Mouse (Mus musculus) neural tube, embryonic 12.5 days (tissue): Measurements from ENCODE around the gene Plk3. TPM values are rescaled to one million over a fixed set of nuclear protein-coding genes. Genes with fewer than 3 reads are reported as not detected.

Experiments used
- ATAC-seq: fragments of 200-750 bp; cut with Nextera tagmentation; 2 replicates; pipeline ENCODE4 v1.8.0; 2017; ENCODE audit warnings: low read depth, mild to moderate bottlenecking, moderate TSS enrichment, moderate library complexity; ENCODE audit not compliant: low FRiP score
- H3K27ac ChIP-seq: fragments of 300-500 bp; sonication (generic); 2 replicates; pipeline ENCODE4 v1.5.1; 2016
- H3K27me3 ChIP-seq: fragments of 300-500 bp; sonication (generic); replicated peaks from 2 replicates; pipeline ENCODE4 v1.6.1; 2016; ENCODE audit warnings: mild to moderate bottlenecking
- H3K36me3 ChIP-seq: fragments of 300-500 bp; sonication (generic); 2 replicates; pipeline ENCODE4 v1.6.1; 2016; ENCODE audit warnings: mild to moderate bottlenecking
- H3K4me1 ChIP-seq: fragments of 300-500 bp; sonication (generic); 2 replicates; pipeline ENCODE4 v1.6.1; 2016
- H3K4me2 ChIP-seq: fragments of 300-500 bp; sonication (generic); replicated peaks from 2 replicates; pipeline ENCODE4 v1.6.1; 2016; ENCODE audit warnings: mild to moderate bottlenecking
- H3K4me3 ChIP-seq: fragments of 300-500 bp; sonication (generic); 2 replicates; pipeline ENCODE4 v1.5.1; 2016
- H3K9ac ChIP-seq: fragments of 300-500 bp; sonication (generic); 2 replicates; pipeline ENCODE4 v1.6.1; 2016; ENCODE audit warnings: mild to moderate bottlenecking
- H3K9me3 ChIP-seq: fragments of 300-500 bp; sonication (generic); 2 replicates; pipeline ENCODE4 v1.6.1; 2016; ENCODE audit warnings: mild to moderate bottlenecking
- WGBS: fragments of 180-500 bp; shearing (Covaris S2); methylation state at CpG from one replicate; pipeline ENCODE4 v1.1.7; 2016; 5-methylcytosine and 5-hydroxymethylcytosine counted together
- polyA plus RNA-seq: library from polyadenylated mRNA; unstranded; fragments of >200 nt; fragmentation: Nextera tagmentation; extraction: Ambion mirVana; gene quantifications from 2 replicates; pipeline ENCODE4 v1.2.1, GENCODE M21; 2016

The Plk3 gene
- polyA plus RNA-seq, 1 experiment from 2014 or later: 39.3 TPM

- H3K4me2 ChIP-seq: no peak overlapping the region
- no peak for ATAC-seq
- no peaks in the 10 kb centered on the region for H3K4me1 ChIP-seq
- H3K27ac ChIP-seq: no peak overlapping the region
- no peaks in the 10 kb centered on the region for H3K27me3 ChIP-seq
- 92% methylated on average over 25 of the region's 25 CpGs for whole genome bisulfite sequencing
- no peak overlapping the region for H3K9ac ChIP-seq
- H3K36me3 ChIP-seq: peaks cover 45% of the 10 kb centered on the region
- H3K9me3 ChIP-seq: no peaks in the 10 kb centered on the region
- H3K4me3 ChIP-seq: no peak overlapping the region
These were observed 24.4 kb downstream of the Plk3 start for GRCm38 (mm10) chr4:117109330-117109729.

GRCm38 (mm10) chr4:117108524-117108849 lies 25.3 kb downstream of the Plk3 start:
- Histone ChIP-seq H3K4me2 (no peak overlapping the region), H3K9me3 (no peaks in the 10 kb centered on the region), H3K36me3 (peaks cover 40% of the 10 kb centered on the region), H3K4me1 (no peaks in the 10 kb centered on the region), H3K27me3 (no peaks in the 10 kb centered on the region), H3K9ac (no peak overlapping the region), H3K27ac (no peak overlapping the region), H3K4me3 (no peak overlapping the region)
- no peak for ATAC-seq
- WGBS: 96% methylated on average over 6 of the region's 6 CpGs

- Histone ChIP-seq H3K36me3 (peaks cover 40% of the 10 kb centered on the region), H3K4me3 (no peak overlapping the region), H3K27me3 (no peaks in the 10 kb centered on the region), H3K4me2 (no peak overlapping the region), H3K4me1 (no peaks in the 10 kb centered on the region), H3K27ac (no peak overlapping the region), H3K9me3 (no peaks in the 10 kb centered on the region), H3K9ac (no peak overlapping the region)
- WGBS: 93% methylated on average over 18 of the region's 18 CpGs
- ATAC-seq: no peak
These were observed 25.8 kb downstream of the Plk3 start for GRCm38 (mm10) chr4:117107813-117108523.

GRCm38 (mm10) chr4:117105127-117105526 lies 28.6 kb downstream of the Plk3 start:
- no peak for ATAC-seq
- H3K27ac ChIP-seq: no peak overlapping the region
- H3K9ac ChIP-seq: no peak overlapping the region
- peaks cover 24% of the 10 kb centered on the region for H3K36me3 ChIP-seq
- no peak overlapping the region for H3K4me2 ChIP-seq
- no peaks in the 10 kb centered on the region for H3K27me3 ChIP-seq
- no peak overlapping the region for H3K4me3 ChIP-seq
- no peaks in the 10 kb centered on the region for H3K4me1 ChIP-seq
- WGBS: 82% methylated on average over 10 of the region's 10 CpGs
- H3K9me3 ChIP-seq: no peaks in the 10 kb centered on the region

DNA sequence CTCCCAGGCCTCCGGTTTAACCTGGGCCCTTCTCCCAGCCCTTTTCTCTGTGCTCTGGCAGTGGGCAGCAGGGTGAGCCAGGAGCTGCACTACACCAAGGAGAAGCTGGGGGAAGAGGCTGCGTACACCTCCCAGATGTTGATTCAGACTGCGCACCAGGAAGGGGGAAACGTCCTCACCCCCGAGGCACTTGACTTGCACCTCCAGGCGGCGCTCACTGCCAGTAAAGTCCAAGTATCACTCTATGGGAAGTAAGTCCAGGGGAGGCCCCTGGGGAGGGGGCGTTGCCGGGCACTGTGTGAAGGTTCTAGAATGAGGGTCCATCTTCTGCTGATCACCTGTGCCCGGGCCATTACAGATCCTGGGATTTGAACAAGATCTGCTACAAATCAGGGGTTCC lies 29.1 kb downstream of the Plk3 start:
- H3K27ac ChIP-seq: no peak overlapping the region

GRCm38 (mm10) chr4:117101218-117101617 lies 32.5 kb downstream of the Plk3 start:
- H3K27me3 ChIP-seq: no peaks in the 10 kb centered on the region; the same call in 1 of the 2 replicates
- ATAC-seq: no peak

More for the DNA sequence above, 29.1 kb downstream of the Plk3 start:
- Histone ChIP-seq H3K4me3 (no peak overlapping the region), H3K9ac (no peak overlapping the region), H3K4me1 (no peaks in the 10 kb centered on the region), H3K9me3 (no peaks in the 10 kb centered on the region), H3K4me2 (no peak overlapping the region), H3K36me3 (peaks cover 20% of the 10 kb centered on the region), H3K27me3 (no peaks in the 10 kb centered on the region)
- WGBS: 86% methylated on average over 10 of the region's 10 CpGs
- ATAC-seq: no peak

DNA sequence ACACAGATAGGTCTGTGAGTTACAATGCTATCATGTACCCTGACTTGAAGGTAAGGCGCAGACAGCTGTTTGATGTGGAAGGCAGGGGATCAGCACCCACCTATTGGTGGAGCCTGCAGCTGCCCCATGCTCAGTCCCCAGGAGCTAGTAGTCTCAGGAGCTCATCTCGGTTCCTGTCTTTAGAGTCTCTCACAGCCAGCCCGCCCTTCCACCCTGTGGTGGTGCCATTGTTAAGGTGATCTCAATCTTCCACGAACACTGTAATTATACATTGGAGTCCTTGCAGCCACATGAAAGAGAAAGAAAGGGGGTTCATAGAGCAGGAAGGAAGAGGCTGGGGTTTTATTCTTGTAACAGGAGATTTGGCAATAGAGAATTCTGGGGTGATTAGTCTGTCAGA lies 33.7 kb downstream of the Plk3 start:
- ATAC-seq: no peak
- H3K27ac ChIP-seq: no peak overlapping the region
- H3K9me3 ChIP-seq: no peaks in the 10 kb centered on the region
- H3K4me2 ChIP-seq: no peak overlapping the region
- no peaks in the 10 kb centered on the region; the same call in 1 of the 2 replicates for H3K27me3 ChIP-seq
- no peak overlapping the region for H3K4me3 ChIP-seq
- 68% methylated on average over 4 of the region's 4 CpGs for WGBS
- H3K36me3 ChIP-seq: 0 out of 2 replicates have a peak, but pooled peaks cover 3% of the 10 kb centered on the region
- H3K9ac ChIP-seq: no peak overlapping the region
- peaks cover 29% of the 10 kb centered on the region for H3K4me1 ChIP-seq

More at GRCm38 (mm10) chr4:117101218-117101617, 32.5 kb downstream of the Plk3 start:
- 47% methylated on average over 7 of the region's 7 CpGs for WGBS
- Histone ChIP-seq H3K9ac (no peak overlapping the region), H3K4me3 (no peak overlapping the region), H3K4me2 (no peak overlapping the region), H3K9me3 (no peaks in the 10 kb centered on the region), H3K4me1 (peaks cover 21% of the 10 kb centered on the region), H3K36me3 (0 out of 2 replicates have a peak, but pooled peaks cover 3% of the 10 kb centered on the region), H3K27ac (no peak overlapping the region)

DNA sequence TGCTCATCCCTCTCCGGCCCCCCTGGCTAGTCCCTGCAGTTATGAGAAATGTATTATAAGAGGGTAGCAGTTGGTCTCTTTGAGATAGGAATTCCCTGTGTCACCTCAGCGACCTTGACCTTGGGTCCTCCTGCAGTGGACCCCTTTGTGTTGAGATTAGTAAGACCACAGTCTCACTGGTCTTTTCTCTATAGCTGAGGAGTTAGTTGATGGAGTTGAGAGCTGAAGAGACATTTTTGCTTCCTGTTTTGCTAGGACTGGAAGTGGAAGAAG lies 35.1 kb downstream of the Plk3 start:
- H3K9ac ChIP-seq: no peak overlapping the region
- WGBS: 76% methylated on average over 2 of the region's 2 CpGs
- H3K27me3 ChIP-seq: no peaks in the 10 kb centered on the region; the same call in none of the 2 replicates
- no peak overlapping the region for H3K4me3 ChIP-seq
- peaks cover 29% of the 10 kb centered on the region for H3K4me1 ChIP-seq
- no peaks in the 10 kb centered on the region for H3K36me3 ChIP-seq
- H3K27ac ChIP-seq: no peak overlapping the region
- no peaks in the 10 kb centered on the region for H3K9me3 ChIP-seq
- H3K4me2 ChIP-seq: 0 out of 2 replicates have a peak overlapping the region, but pooled peaks have one; percentile 84
- no peak for ATAC-seq

- WGBS: 63% methylated on average over 8 of the region's 8 CpGs
- Histone ChIP-seq H3K9ac (no peak overlapping the region), H3K9me3 (no peaks in the 10 kb centered on the region), H3K27me3 (no peaks in the 10 kb centered on the region; the same call in none of the 2 replicates), H3K4me3 (no peak overlapping the region), H3K4me1 (peaks cover 29% of the 10 kb centered on the region), H3K36me3 (no peaks in the 10 kb centered on the region), H3K4me2 (peak overlapping the region; percentile 84), H3K27ac (no peak overlapping the region)
- ATAC-seq: no peak
These were observed 35.6 kb downstream of the Plk3 start for GRCm38 (mm10) chr4:117097969-117098763.

DNA sequence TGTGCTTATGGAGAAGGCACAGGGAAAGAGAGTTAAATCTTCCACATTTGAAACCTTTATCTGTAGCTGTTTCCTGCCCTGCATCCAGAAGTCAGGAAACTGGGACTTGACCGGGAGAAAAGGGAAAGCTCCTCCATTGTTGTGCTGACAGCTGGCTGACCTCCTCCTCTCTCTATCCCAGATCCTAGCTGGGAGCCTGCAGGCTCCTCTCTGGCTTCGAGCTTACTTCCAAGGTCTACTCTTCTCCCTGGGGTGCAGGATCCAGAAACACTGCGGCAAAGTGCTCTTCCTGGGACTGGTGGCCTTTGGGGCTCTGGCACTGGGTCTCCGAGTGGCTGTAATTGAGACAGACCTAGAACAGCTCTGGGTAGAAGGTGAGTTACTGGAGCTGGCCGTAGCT lies 37.1 kb downstream of the Plk3 start:
- 0 out of 2 replicates have a peak, but pooled peaks have one; percentile 11 for ATAC-seq
- WGBS: 7% methylated on average over 5 of the region's 5 CpGs
- H3K9me3 ChIP-seq: no peaks in the 10 kb centered on the region
- no peaks in the 10 kb centered on the region; the same call in none of the 2 replicates for H3K27me3 ChIP-seq
- no peaks in the 10 kb centered on the region for H3K36me3 ChIP-seq
- peak overlapping the region; percentile 55 for H3K4me3 ChIP-seq
- peak overlapping the region; percentile 84 for H3K4me2 ChIP-seq
- no peak overlapping the region for H3K27ac ChIP-seq
- peak overlapping the region; percentile 61 for H3K9ac ChIP-seq
- H3K4me1 ChIP-seq: peaks cover 29% of the 10 kb centered on the region

- Histone ChIP-seq H3K9me3 (no peaks in the 10 kb centered on the region), H3K27me3 (no peaks in the 10 kb centered on the region; the same call in none of the 2 replicates)
- WGBS: 1% methylated on average over 50 of the region's 50 CpGs
These were observed 38.0 kb downstream of the Plk3 start, which contains the start of gene Ptch2 for GRCm38 (mm10) chr4:117095551-117096452. Gene Ptch2, plus strand, starts transcription at chr4:117096075.

More at GRCm38 (mm10) chr4:117095551-117096452, 38.0 kb downstream of the Plk3 start, which contains the start of gene Ptch2:
- peak within 1 kb of the TSS; percentile 84 for H3K4me2 ChIP-seq
- no peak within 1 kb of the TSS for H3K27ac ChIP-seq
- no peaks in the 10 kb centered on the region for H3K36me3 ChIP-seq
- peaks cover 29% of the 10 kb centered on the region for H3K4me1 ChIP-seq
- peak; percentile 85 for ATAC-seq
- peak within 1 kb of the TSS; percentile 61 for H3K9ac ChIP-seq
- peak within 1 kb of the TSS; percentile 55 for H3K4me3 ChIP-seq
